Mouse (Mus musculus) hematopoietic stem cell, adult 5-6 weeks (primary cell): ENCODE measurements at regions not wholly inside any gene's neighbourhood (a gene's known extent, or its start where the extent isn't known, plus 50 kb on each side); places are given as distances from the start of the nearest gene placed in this dataset.

Experiments
- ATAC-seq, 2 experiments: fragments of 125-278 bp in 1 of 2; replicated peaks in 1 of 2; 2 replicates each; pipeline ENCODE4 v1.8.0; 2016 to 2017; ENCODE audit warnings: inconsistent platforms in 2 of 2, mild to moderate bottlenecking in 2 of 2, moderate number of reproducible peaks in 2 of 2, low read depth in 1 of 2, moderate TSS enrichment in 1 of 2; ENCODE audit not compliant: low FRiP score in 2 of 2, poor library complexity in 2 of 2, severe bottlenecking in 2 of 2, insufficient read depth in 1 of 2, low TSS enrichment in 1 of 2

DNA sequence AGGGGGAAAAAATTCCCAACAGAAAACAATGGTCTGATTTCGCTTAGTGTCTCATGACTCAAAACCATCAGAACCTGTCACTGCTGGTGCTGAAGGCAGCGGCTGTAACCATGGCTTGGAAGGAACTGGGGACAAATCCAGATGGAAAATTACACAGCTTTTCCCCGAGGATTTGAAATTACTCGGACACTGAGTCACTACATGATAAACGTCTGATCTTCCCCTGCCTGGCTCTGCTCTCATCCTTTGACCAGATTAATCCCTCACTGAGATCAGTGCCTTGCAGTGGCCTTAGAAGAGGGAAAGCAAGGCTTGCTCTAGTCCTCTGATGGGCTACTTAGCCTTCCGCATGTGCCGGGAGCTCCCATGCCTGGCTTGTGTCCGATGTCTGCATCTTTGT lies 231.3 kb downstream of the Ajap1 start:
- no peak for ATAC-seq

DNA sequence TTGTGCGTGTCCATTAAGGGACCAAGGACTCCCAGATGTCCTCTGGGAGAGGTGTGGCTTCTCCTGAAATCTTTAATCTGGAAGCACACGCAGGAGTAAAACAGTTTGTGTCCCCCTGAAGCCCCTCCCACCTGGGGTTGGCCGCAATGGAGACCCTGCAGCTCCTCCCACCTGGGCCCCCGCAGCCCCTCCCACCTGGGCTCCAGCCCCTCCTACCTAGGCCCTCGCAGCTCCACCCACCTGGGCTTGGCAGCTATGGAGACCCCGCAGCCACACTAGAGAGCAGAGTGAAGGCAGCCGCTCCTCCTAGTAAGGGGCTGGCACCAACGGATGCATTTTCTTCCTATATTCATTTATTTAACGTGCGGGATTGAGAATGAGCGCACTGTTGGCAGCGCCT lies 245.9 kb downstream of the Ajap1 start:
- ATAC-seq, result no peak

DNA sequence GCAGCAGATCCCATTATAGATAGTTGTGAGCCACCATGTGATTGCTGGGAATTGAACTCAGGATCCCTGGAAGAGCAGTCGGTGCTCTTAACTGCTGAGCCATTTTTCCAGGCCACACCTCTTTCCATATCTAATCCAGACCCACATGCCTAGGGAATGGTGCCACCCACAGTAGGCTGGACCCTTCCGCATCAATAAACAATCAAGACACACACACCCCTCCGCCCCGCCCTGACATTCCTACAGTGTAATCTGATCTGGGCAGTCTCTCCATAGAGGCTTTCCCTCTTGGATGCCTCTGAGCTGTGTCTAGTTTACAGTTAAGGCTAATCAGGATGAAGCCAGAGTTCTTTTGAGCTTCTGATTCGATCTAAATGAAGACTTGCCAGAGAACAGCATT lies 248.8 kb downstream of the Ajap1 start:
- ATAC-seq, result no peak

DNA sequence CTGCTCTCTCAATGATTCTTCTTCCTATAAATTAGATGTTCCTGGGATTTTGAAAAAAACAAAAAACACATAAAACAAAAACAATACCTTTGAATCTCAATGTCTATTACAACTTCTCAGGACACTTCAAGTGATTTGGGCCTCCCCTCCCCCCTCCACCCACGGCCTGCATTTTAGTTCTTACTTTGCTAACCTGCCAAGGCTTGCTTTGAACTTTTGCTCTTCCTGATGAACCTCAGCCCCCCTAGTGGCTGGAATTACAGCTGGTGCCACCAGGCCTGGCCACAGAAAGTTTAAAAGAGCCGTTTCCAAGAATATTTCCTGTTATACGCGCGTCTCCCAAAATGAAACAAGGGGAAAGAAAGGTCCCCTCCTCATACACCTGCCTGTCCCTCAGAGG lies 253.4 kb downstream of the Ajap1 start:
- no peak for ATAC-seq

DNA sequence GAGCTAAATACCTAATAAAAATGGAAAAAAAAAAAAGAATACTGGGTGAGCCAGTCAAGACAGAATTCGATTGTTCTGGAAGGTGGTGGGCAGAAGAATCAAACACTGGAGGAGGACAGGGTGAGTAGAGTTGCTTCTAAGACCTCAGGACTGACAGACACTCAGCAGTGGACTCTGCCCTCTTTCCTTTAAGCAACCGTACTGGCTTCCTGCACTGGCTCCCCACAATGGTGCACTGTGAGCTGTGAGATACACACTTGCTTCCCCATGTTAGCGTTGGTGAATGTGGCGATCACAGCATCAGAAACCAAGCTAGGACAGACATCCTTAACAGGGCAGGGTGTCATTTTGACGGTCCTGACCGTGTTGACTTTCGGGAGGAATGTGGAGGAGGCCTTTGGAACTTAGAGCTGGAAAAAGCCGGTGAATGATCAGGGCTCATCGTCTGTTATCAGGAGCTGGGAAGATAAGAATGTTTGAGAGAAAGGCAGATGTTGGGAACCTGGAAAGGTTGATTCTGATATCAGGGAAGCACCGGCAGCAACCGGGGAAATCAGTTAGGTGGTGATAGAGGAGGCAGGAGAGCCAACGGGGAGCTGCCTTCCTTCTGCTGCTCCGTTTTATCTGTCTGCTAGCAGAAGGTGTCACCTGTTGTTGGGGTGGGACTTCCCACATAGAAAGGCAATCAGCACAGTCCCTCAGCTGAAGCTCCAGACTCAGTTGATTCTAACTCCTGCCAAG lies 254.8 kb downstream of the Ajap1 start:
- no peak for ATAC-seq

DNA sequence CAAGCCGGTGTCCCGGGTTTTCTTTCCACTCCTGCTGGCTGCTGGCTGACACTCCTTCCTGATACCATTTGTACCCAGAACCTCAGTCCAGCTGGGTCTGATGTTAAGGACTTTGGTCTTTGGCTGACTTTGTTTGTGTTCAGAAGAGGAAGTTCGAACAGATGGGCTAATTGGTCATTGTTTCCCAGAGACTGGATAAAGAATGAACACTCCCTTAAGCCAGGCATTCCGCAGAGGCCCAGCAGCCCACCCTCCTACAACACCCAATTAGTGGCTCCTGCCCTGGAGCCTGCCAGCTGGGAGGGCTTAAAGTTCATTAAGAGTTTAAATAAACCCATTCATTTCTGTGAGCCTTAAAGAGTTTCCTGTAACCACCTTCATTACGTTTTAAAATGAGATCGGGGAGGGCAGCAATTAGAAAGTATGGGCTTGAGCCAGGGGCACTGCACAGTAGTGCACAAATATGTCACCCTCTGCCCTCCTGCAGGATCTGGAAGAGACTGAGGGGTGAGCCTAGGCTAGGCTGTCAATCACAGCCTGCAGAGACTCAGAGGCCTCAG lies 257.9 kb downstream of the Ajap1 start:
- no peak for ATAC-seq

DNA sequence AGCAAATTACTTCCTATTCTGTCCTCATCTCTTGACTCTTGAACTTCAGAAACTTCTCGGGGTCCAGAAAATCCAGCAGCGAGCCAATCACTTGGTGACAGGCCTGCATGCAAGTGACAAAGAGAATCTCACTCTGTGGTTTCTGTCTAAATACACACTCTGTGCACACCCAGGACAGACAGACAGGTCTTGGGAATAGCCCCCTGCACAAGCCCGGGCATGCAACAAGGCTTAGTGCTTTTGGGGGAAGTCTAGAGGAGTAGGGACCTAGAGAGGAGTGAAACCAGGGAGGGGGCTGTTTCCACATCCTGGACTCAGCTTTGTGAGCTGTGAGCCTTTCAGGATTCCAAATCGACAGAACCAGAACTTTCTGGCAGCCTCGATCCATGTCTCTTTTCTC lies 259.6 kb downstream of the Ajap1 start:
- ATAC-seq, result no peak

DNA sequence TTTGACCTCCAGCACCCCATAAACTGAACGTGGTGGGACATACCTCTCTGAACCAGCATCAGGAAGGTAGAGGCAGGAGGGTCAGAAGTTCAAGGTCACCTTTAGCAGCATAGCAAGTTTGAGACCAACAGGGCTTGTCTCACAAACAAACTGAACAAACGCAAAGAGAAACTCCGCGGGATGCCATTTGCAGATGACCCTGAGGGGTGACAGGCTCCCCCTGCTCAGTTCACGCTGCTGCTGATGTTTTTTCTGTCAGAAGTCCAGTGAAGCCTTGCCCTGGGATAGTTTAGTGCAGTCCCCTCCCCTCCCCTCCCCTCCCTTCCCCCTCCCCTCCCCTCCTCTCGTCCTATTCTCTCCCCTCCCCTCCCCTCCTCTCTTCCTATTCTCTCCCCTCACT lies 262.1 kb downstream of the Ajap1 start:
- ATAC-seq, result no peak

DNA sequence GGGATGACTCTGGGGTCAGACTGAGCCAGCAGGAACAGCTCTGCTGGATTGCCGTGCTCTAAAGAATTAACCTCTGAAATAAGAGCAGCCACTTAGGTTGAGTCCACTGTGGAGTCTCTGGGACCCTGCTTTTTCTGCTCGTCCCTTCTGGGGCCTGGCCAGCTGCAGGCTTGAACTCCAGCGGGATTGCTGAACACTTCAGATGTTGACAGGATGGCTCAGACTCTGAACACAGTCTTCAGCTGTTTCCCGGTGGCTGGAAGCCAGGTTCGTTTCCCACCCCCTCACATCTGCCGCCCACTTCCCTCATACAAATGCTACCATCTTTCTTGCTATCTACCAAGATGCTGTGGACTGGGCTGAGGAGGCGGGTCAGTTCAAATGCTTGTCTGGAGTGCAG lies 262.5 kb downstream of the Ajap1 start:
- no peak for ATAC-seq

DNA sequence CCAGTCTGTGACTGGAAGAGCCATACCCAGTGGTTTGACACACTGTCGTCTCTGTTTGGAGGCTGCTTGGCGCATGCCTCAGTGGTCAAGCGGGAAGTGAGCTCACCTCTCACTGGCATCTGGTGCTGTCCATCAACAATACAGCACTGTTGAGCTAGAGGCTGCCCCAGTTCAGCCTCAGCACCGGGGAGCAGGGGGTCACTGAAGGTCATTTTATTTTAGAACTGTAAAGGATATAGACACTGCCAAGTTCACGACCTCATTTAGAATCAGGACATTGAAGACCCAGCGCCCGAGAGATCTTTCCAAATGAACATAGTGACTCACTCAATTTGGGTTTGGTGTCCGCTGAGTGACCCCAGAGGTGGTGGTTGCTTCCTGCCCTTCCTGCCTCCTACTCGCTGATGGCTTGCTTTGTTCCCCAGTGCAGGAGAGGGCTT lies 265.1 kb downstream of the Ajap1 start:
- no peak for ATAC-seq

DNA sequence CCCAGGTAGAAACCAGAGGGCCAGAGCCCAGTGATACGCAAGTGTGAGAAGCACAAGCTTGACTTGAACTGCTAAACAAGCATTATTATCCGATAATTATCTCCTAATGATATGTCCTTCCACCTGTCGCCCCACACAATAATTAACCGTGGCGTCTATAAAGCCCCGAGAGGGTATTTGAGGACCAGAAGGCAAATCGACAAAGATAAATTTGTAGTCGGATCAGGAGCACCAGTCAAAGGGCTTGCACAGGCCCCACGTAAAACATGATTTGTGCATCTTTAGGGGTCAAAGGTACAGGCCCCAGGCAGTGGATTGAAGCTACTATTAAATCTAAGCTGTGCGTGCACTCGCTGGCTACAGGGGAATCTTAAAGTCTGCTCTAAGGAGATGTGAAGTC lies 270.5 kb downstream of the Ajap1 start:
- ATAC-seq, result no peak

DNA sequence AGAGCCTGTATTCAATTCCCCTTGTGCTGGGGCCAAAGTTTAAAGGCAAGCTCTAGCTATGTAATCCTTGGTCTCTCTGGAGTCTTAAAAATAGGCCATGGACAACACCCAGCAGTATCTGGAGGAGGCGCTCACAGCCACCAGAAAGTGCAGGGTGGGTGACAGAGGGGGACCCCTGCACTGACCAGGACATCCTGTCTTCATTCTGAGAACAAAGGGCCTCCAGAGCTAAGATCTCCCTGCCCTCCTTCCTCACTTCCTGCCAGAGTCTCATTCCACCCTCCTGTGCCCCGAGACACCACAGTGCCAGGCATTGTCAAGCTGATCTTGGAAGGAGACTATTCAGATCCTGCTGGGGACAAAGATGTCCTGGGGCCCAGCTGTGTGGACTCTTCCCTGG lies 273.8 kb downstream of the Ajap1 start:
- no peak for ATAC-seq

DNA sequence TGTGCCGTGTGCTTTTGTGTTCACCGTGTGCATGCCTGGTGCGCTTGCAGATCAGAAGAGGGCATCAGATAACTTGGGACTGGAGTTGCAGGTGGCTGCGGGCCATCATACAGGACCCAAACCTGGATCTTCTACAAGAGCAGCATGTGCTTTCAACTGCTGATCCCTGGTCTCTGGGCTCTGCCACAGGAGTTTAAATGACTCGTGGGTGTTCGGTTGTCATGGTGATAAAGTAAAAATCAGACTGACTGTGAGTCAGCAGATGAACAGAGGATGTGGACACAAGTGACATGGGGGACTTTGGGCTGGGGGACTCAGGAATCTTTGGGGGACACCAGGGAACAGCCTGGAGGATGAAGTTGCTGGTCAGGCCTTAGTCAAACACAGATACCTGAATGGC lies 274.4 kb downstream of the Ajap1 start:
- no peak for ATAC-seq

DNA sequence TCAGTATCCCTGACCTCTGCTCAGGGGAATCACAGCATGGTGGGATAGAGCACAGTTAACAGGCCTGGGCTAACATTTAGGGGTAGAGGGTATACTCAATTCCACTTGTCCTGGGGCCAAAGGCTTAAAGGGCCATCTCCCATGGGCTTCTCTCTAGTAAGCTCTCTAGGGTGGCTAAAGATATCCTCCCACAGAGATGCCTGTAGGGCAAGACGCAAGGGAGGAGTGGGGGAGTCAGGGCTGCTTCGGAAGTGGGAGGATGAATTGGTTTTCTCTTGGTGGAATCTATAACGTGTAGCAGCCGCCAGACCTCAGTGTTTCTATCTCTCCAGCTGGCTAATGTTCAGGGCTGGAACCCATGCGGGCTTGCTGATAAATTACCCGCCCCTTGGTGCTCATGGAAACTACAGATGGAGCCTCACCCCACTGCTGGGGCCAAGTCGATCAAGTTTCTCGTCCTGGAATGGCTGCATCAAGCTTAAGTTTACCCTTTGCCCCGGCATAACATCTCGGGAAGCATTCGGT lies 275.0 kb downstream of the Ajap1 start:
- ATAC-seq, result no peak

DNA sequence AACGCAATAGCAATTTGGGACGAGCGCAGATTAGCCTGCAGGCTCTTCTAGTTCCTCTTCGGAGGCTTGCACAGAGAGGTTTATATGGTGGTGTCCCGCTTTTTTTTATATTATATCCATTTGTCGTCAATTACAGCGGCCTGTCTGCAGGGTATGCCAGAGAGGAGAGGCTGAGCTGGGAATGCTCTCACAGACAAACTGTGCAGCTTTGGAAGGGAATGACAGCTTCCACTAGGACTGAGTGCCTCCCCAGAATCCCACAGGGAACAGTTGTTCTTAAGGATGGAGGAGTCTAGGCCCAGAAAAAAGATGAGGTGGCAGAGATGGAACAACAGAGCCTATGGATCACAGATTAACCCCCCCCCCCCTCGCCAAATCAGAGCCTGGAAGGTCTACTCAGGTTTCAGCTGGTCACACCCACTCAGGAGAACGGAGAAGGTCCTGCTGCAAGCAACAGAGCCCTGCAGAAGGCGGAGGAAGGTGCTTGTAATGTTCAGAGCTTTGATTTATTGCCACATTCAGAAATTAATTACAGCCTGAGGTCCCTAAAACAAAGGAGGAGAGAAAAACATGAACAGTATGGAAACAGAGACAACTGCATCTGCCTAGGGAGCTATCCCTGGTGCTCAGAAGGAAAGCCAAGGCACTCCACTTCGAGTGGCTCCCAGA lies 275.7 kb downstream of the Ajap1 start:
- no peak for ATAC-seq

DNA sequence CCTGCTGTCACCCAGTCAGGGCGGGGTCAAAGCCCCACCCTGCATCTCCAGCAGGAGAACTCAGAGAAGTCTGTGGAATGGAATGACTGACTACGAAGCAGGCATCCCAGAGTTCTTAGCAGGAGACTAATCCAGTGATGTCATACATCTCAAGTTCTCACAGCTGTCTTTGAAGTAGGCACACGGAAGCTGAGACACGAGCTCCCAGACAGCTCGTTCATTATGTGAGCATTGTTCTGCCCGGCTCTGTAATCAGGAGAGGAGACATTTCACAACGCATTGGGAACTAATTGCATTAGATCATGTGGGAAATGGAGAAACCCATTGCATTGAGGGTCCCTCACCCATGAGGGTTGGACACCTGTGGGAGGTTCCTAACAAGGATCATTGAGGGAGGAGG lies 277.8 kb downstream of the Ajap1 start:
- ATAC-seq, result no peak

DNA sequence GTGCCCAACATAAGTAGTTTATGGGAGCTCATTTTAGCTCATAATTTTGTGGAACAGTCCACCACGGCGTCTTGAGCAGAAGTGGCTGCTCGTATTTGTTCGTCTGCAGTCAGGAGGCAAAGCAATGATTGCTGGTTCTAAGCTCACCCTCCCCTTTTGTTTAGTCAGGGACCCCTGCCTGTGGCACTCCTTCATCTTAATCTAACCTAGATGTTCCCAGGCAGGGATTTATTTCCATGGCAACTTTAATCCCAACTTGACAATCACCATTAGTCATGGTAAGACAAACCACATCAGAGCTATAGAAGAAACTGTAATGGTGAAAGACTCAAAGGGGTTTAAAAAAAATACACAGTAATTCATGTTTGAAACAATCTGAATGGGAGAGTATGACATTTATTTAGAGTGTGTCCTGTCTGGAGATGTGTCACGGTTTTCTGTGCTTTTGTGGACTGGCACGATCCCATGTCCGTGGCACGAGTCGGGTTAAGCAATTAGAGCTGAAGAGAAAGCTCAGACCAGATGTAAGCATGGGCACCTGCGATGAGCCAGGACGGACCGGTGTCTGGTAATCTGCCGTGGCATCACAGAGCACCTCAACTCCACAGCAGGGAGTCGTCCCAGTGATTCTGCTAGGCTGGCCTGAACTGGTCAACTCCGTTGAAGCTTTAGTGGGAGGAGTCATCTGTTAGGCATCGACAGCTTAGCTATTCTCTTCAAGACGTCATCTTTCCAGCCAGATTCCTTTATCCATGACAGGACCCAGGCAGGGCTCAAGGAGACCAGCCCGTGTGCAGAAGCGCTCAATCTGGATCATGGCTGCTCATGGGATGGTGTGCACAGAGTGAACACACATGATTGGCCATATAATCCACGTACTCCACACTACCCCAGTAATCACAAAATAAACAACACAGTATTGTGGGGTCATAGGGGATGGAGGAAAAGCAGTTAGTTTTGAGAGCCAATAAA lies 281.5 kb downstream of the Ajap1 start:
- ATAC-seq, result no peak

DNA sequence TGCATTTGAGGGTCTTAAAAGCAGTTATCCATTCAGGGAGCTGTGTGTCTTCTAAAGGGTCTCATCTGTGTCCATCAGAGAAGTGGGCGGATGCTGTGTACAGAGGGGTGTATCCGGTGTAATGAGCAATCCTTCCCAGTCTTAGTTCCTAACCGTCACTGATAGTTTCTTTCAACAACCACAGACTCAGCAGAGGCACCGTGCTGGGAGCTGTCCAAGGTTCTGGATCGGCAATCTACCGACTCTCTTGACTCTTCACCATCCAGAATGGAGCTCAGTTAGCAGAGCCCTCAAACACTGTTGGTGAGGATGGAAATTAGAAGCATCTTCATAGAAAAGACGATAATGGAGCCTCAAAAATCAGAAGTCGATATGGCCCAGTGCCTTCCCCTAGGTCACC lies 293.1 kb downstream of the Ajap1 start:
- no peak for ATAC-seq
